Mouse (Mus musculus) gastrocnemius, postnatal 36 days (tissue): Measurements from ENCODE around the gene Spats1. TPM values are rescaled to one million over a fixed set of nuclear protein-coding genes. Genes with fewer than 3 reads are reported as not detected.
"Not testable (repeated sequence)": the region's sequence is repeated elsewhere in the genome, so short reads cannot be mapped to it uniquely, and the experiment has no call there.

Experiments used
- DNase-seq, 2 experiments: peaks; one replicate each; pipeline ENCODE4 v3.0.0; 2022
- intact Hi-C: fragments of 180-260 bp; cut with DNase I; formaldehyde crosslinking; loops from one replicate; pipeline ENCODE4 v1.15.1; 2025
- total RNA-seq, 2 experiments: library from RNA; stranded (reverse); gene quantifications; 2 replicates each; pipeline ENCODE4 v1.2.3; 2021

Spats1 gene
- total RNA-seq, 2 experiments from 2014 or later: not detected

- intact Hi-C loops: no loop called here
- DNase-seq: no peak
Measured at GRCm38 (mm10) chr17:45490532-45491154, 15.4 kb upstream of the Spats1 start.

GRCm38 (mm10) chr17:45489736-45490135 lies 14.5 kb upstream of the Spats1 start:
- no peak for DNase-seq
- intact Hi-C loops: no loop called here

- intact Hi-C loops: no loop called here
- no peak for DNase-seq
Measured at GRCm38 (mm10) chr17:45488321-45489254, 13.4 kb upstream of the Spats1 start.

- DNase-seq: no peak
- intact Hi-C loops: no loop called here
Measured at GRCm38 (mm10) chr17:45487216-45487615, 12.0 kb upstream of the Spats1 start.

- intact Hi-C loops: no loop called here
- no peak for DNase-seq
Measured at GRCm38 (mm10) chr17:45485581-45485980, 10.4 kb upstream of the Spats1 start.

- intact Hi-C loops: no loop called here
- no peak for DNase-seq
Measured at GRCm38 (mm10) chr17:45480429-45480828, 5.2 kb upstream of the Spats1 start.

GRCm38 (mm10) chr17:45478234-45478825 lies 3.1 kb upstream of the Spats1 start:
- peak; percentile 66 to 68 for DNase-seq
- intact Hi-C loops: loop anchor here (2.0 kb wide), 1 partner anchor 72 kb away; no protein-coding TSS in a partner anchor

GRCm38 (mm10) chr17:45474146-45474545 lies 1.1 kb downstream of the Spats1 start:
- intact Hi-C loops: no loop called here

GRCm38 (mm10) chr17:45473667-45474066 lies 1.5 kb downstream of the Spats1 start:
- intact Hi-C loops: no loop called here
- no peak for DNase-seq

More at GRCm38 (mm10) chr17:45474146-45474545, 1.1 kb downstream of the Spats1 start:
- no peak for DNase-seq

- no peak for DNase-seq
Measured at GRCm38 (mm10) chr17:45470726-45471125, 4.5 kb downstream of the Spats1 start.

GRCm38 (mm10) chr17:45468302-45468701 lies 6.9 kb downstream of the Spats1 start:
- intact Hi-C loops: no loop called here

More at GRCm38 (mm10) chr17:45470726-45471125, 4.5 kb downstream of the Spats1 start:
- intact Hi-C loops: no loop called here

GRCm38 (mm10) chr17:45466701-45467100 lies 8.5 kb downstream of the Spats1 start:
- no peak for DNase-seq
- intact Hi-C loops: no loop called here

More at GRCm38 (mm10) chr17:45468302-45468701, 6.9 kb downstream of the Spats1 start:
- DNase-seq: no peak

GRCm38 (mm10) chr17:45464255-45464654 lies 11.0 kb downstream of the Spats1 start:
- intact Hi-C loops: no loop called here
- DNase-seq: no peak

- intact Hi-C loops: no loop called here
- DNase-seq: no peak
Measured at GRCm38 (mm10) chr17:45462506-45462905, 12.7 kb downstream of the Spats1 start.

- no peak for DNase-seq
- intact Hi-C loops: no loop called here
Measured at GRCm38 (mm10) chr17:45459062-45459461, 16.2 kb downstream of the Spats1 start.

GRCm38 (mm10) chr17:45458516-45458915 lies 16.7 kb downstream of the Spats1 start:
- intact Hi-C loops: no loop called here
- no peak for DNase-seq

GRCm38 (mm10) chr17:45457487-45457886 lies 17.7 kb downstream of the Spats1 start:
- intact Hi-C loops: no loop called here
- no peak for DNase-seq

GRCm38 (mm10) chr17:45456260-45457152 lies 18.7 kb downstream of the Spats1 start:
- DNase-seq: no peak
- intact Hi-C loops: no loop called here

- intact Hi-C loops, DNase-seq: not testable (repeated sequence)
Measured at GRCm38 (mm10) chr17:45455783-45456182, 19.4 kb downstream of the Spats1 start.

- intact Hi-C loops: no loop called here
- DNase-seq: no peak
Measured at GRCm38 (mm10) chr17:45454794-45455193, 20.4 kb downstream of the Spats1 start.
